Mouse (Mus musculus): ENCODE results near the gene Gpsm1. TPM values are rescaled to one million over a fixed set of nuclear protein-coding genes. Genes with fewer than 3 reads are reported as not detected.

Gene Gpsm1
- total RNA-seq, 1 experiment, result 13.9 TPM

DNA sequence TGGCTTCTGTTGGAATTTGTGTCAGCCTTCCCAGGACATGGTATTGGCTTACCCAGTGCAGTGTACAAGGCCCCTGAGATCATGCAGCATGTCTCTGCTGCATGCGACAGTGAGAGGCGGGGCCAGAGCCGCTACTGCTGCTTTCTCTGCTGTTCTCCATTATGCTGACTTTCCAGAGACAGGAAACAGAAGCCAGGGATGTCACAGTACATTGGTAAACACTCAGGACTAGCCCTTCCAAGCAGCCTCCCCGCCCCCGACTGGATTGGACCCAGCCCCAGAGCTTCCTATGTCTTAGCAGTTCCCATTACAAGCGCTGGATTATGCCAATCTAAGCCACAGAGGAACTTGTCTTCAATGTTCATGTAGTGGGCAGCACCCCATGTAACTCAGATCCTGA, 32.9 kb downstream of the Gpsm1 start:
- H3K36me3 ChIP-seq (ENCODE audit: control insufficient read depth, insufficient read depth, low read length, poor library complexity, severe bottlenecking), result peaks cover 2% of the 10 kb centered on the region; the same call in 1 of the 2 replicates
- no peaks in the 10 kb centered on the region for H3K9me3 ChIP-seq (ENCODE audit: control insufficient read depth, insufficient read depth, low read depth, low read length)
- no peak for TF ChIP-seq HCFC1 (IDR thresholded peaks at IDR 0.05; ENCODE audit: borderline replicate concordance, insufficient read depth, low read length)
- no peak for TF ChIP-seq CHD2 (IDR thresholded peaks at IDR 0.05; ENCODE audit: low read depth, low read length)
- TF ChIP-seq MAFK (IDR thresholded peaks at IDR 0.05; ENCODE audit: insufficient read depth, low read depth, low read length), result no peak
- no peak for TF ChIP-seq ZNF384 (IDR thresholded peaks at IDR 0.05; ENCODE audit: low read depth, low read length)
- no peak for TF ChIP-seq ZC3H11A (IDR thresholded peaks at IDR 0.05; ENCODE audit: borderline replicate concordance, low read depth, low read length)
- no peak overlapping the region for H3K27ac ChIP-seq (ENCODE audit: insufficient read depth, low read depth, low read length, poor library complexity, severe bottlenecking)
- no peak overlapping the region for H3K9ac ChIP-seq (ENCODE audit: insufficient read depth, low read depth, low read length, poor library complexity, severe bottlenecking)
- peaks cover 0 to 9% of the 10 kb centered on the region in 2 experiments; a peak in 2 of 4 replicates for H3K4me1 ChIP-seq (ENCODE audit: control insufficient read depth in 2 of 2, insufficient read depth in 2 of 2, low read length in 2 of 2, poor library complexity in 1 of 2)
- H3K4me3 ChIP-seq (ENCODE audit: insufficient read depth in 1 of 2, low read depth in 1 of 2, low read length in 2 of 2, poor library complexity in 1 of 2, severe bottlenecking in 1 of 2), result no peak overlapping the region
- in situ Hi-C loops (cut with MboI; ENCODE audit: low sequenced_read_pairs in 2 of 2, unreplicated experiment in 2 of 2), result no loop called here
- no peak for DNase-seq (ENCODE audit: low read depth, low spot score)

DNA sequence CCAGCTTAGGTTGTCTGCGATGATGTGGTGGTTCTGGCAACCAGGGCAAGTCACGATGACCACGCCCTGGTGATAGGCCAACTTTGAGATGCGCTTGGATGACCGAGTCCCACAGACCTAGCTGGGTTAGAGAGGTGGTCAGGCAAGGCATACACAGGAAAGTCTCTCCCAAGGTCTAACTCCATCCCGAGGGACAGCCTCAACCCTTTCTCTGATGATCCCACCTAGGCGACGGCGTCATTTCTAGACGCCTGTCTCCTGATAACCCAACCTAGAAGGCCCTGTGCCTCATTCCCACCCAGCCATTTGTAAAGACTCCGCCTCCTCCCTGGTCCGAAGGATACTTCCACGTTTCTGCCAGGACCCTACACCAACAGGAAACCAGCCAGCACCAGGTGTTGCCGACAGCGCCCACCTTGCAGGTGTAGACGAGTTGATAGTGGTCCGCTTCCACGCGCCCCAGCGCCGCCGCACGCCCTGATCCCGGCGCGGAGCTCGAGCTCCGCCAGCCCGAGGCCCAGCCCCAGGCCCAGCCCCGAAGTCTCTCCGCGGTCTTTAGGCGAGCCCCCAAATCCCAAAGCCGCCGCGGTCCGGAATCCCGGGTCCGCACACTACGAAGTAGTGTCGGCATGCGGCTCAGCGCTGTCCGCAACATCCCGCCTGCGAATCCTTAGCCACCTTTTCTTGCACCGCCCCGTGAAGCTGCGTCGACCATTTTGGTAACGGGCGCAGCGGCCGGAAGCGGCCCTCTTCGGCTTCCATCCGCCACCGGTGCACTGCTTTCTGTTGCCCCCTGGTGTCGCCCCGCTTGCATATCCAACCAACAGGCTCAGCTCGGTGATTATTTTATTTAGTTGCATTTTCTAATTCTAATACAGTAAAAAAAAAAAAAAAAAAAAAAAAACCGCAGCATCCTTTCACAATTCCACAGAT, 36.3 kb downstream of the Gpsm1 start, which contains the start of gene Dnlz:
Gene Dnlz (minus strand): TSS at position 753 of the 933 bp plus-strand sequence.
- peaks cover 0 to 10% of the 10 kb centered on the region in 2 experiments; a peak in 2 of 4 replicates for H3K4me1 ChIP-seq (ENCODE audit: control insufficient read depth in 2 of 2, insufficient read depth in 2 of 2, low read length in 2 of 2, poor library complexity in 1 of 2)
- no peaks in the 10 kb centered on the region for H3K9me3 ChIP-seq (ENCODE audit: control insufficient read depth, insufficient read depth, low read depth, low read length)
- peaks cover 2% of the 10 kb centered on the region; the same call in 1 of the 2 replicates for H3K36me3 ChIP-seq (ENCODE audit: control insufficient read depth, insufficient read depth, low read length, poor library complexity, severe bottlenecking)
- peak within 1 kb of the TSS; percentile 89 for H3K4me3 ChIP-seq (ENCODE audit: insufficient read depth in 1 of 2, low read depth in 1 of 2, low read length in 2 of 2, poor library complexity in 1 of 2, severe bottlenecking in 1 of 2)
- H3K9ac ChIP-seq (ENCODE audit: insufficient read depth, low read depth, low read length, poor library complexity, severe bottlenecking), result peak within 1 kb of the TSS; percentile 89
- H3K27ac ChIP-seq (ENCODE audit: insufficient read depth, low read depth, low read length, poor library complexity, severe bottlenecking), result peak within 1 kb of the TSS; percentile 61
- in situ Hi-C loops (cut with MboI; ENCODE audit: low sequenced_read_pairs in 2 of 2, unreplicated experiment in 2 of 2), result no loop called here
- peak; percentile 81 for DNase-seq (ENCODE audit: low read depth, low spot score)
- TF ChIP-seq HCFC1 (IDR thresholded peaks at IDR 0.05; ENCODE audit: borderline replicate concordance, insufficient read depth, low read length) (peak; percentile 93), ZNF384 (IDR thresholded peaks at IDR 0.05; ENCODE audit: low read depth, low read length) (no peak), ZC3H11A (IDR thresholded peaks at IDR 0.05; ENCODE audit: borderline replicate concordance, low read depth, low read length) (peak; percentile 7; the same call in 1 of the 2 replicates)

DNA sequence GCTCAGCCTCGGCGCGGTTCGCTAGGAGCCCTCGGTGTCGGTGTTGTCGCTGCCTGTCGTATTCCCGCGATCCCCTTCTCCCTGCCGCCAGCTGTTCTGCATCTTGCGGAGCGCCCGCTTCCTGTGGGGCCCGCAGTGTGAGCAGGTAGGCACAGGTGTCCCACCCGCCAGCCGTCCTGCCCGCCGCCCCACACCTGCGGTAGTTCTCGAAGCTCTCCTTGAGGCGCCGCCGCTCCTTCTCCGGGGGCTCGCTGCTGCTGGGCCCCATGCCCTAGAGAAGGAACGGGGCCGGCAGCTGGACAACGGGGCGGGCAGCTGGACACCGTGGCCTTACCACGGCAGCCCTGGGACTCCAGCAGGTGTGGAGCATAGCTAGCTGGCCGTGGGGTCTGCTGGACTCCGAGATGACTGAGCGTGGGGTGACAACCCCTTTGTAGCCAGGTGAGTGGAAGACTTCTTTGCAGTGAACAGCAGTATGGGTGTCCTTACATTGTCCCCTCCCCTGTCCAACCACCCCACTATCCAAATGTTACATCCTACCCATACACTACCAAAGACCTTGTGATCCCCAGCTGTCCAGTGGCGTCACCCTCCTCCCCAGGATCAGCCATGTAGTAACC, 37.1 kb downstream of the Gpsm1 start:
- TF ChIP-seq MAFK (IDR thresholded peaks at IDR 0.05; ENCODE audit: insufficient read depth, low read depth, low read length) (no peak), ZNF384 (IDR thresholded peaks at IDR 0.05; ENCODE audit: low read depth, low read length) (no peak), CHD2 (IDR thresholded peaks at IDR 0.05; ENCODE audit: low read depth, low read length) (no peak), ZC3H11A (IDR thresholded peaks at IDR 0.05; ENCODE audit: borderline replicate concordance, low read depth, low read length) (no peak), HCFC1 (IDR thresholded peaks at IDR 0.05; ENCODE audit: borderline replicate concordance, insufficient read depth, low read length) (no peak)
- in situ Hi-C loops (cut with MboI; ENCODE audit: low sequenced_read_pairs in 2 of 2, unreplicated experiment in 2 of 2), result no loop called here
- DNase-seq (ENCODE audit: low read depth, low spot score), result no peak
- H3K4me3 ChIP-seq (ENCODE audit: insufficient read depth in 1 of 2, low read depth in 1 of 2, low read length in 2 of 2, poor library complexity in 1 of 2, severe bottlenecking in 1 of 2), result peak overlapping the region; percentile 89
- H3K9me3 ChIP-seq (ENCODE audit: control insufficient read depth, insufficient read depth, low read depth, low read length), result no peaks in the 10 kb centered on the region
- H3K27ac ChIP-seq (ENCODE audit: insufficient read depth, low read depth, low read length, poor library complexity, severe bottlenecking), result no peak overlapping the region
- H3K9ac ChIP-seq (ENCODE audit: insufficient read depth, low read depth, low read length, poor library complexity, severe bottlenecking), result peak overlapping the region; percentile 89
- peaks cover 0 to 18% of the 10 kb centered on the region in 2 experiments; a peak in 3 of 4 replicates for H3K4me1 ChIP-seq (ENCODE audit: control insufficient read depth in 2 of 2, insufficient read depth in 2 of 2, low read length in 2 of 2, poor library complexity in 1 of 2)
- peaks cover 2% of the 10 kb centered on the region; the same call in 1 of the 2 replicates for H3K36me3 ChIP-seq (ENCODE audit: control insufficient read depth, insufficient read depth, low read length, poor library complexity, severe bottlenecking)

DNA sequence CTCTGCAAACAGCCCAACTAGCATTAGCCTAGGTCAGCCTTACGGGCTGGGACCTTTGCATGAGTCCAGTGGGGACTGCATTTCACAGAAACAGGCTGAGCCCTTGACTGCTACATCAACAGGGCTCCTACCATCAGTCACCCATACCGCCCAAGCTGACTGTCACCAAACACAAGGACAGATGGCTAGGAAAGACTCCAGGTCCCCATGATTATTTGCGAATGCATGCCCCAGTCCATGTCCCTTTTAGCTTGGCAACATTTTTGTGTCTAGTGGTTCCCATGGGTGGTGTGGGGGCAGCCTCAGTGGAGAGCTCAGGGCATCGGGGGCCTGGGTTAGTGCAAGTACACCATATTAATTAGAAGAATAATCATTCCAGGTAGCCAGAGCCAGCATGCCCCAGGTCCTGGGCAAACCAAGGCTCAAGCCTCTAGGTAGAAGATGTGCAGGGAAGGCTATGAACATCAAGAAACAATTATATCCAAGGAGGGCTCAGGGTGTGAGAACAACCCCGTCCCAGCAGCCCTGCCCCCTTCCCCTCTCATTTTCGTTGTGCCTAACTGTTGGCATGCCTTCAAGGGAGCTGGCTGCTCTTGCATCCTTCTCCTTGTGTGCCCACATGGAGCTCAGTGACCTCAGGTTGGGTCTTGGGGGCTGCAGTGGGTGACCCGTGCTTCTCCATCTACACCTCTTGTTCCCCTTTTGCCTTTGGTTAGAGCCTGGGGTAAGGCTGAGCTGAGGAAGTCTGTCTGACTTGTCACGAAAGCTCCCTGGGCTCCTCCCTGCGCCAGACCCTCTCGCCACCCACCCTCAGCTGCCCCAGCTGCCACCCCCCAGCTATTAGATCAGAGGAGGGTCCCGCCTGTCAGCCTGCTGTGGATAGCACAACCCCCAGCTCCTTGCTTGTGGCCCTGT, 38.0 kb downstream of the Gpsm1 start:
- Histone ChIP-seq H3K4me1 (ENCODE audit: control insufficient read depth in 2 of 2, insufficient read depth in 2 of 2, low read length in 2 of 2, poor library complexity in 1 of 2) (peaks cover 0 to 22% of the 10 kb centered on the region in 2 experiments; a peak in 3 of 4 replicates), H3K4me3 (ENCODE audit: insufficient read depth in 1 of 2, low read depth in 1 of 2, low read length in 2 of 2, poor library complexity in 1 of 2, severe bottlenecking in 1 of 2) (no peak overlapping the region), H3K36me3 (ENCODE audit: control insufficient read depth, insufficient read depth, low read length, poor library complexity, severe bottlenecking) (peaks cover 2% of the 10 kb centered on the region; the same call in 1 of the 2 replicates), H3K9ac (ENCODE audit: insufficient read depth, low read depth, low read length, poor library complexity, severe bottlenecking) (no peak overlapping the region; the same call in 1 of the 2 replicates), H3K9me3 (ENCODE audit: control insufficient read depth, insufficient read depth, low read depth, low read length) (no peaks in the 10 kb centered on the region), H3K27ac (ENCODE audit: insufficient read depth, low read depth, low read length, poor library complexity, severe bottlenecking) (no peak overlapping the region)
- TF ChIP-seq ZNF384 (IDR thresholded peaks at IDR 0.05; ENCODE audit: low read depth, low read length) (no peak), HCFC1 (IDR thresholded peaks at IDR 0.05; ENCODE audit: borderline replicate concordance, insufficient read depth, low read length) (no peak), MAFK (IDR thresholded peaks at IDR 0.05; ENCODE audit: insufficient read depth, low read depth, low read length) (no peak), CHD2 (IDR thresholded peaks at IDR 0.05; ENCODE audit: low read depth, low read length) (no peak), ZC3H11A (IDR thresholded peaks at IDR 0.05; ENCODE audit: borderline replicate concordance, low read depth, low read length) (no peak)
- DNase-seq (ENCODE audit: low read depth, low spot score), result no peak
- in situ Hi-C loops (cut with MboI; ENCODE audit: low sequenced_read_pairs in 2 of 2, unreplicated experiment in 2 of 2), result no loop called here
